Mouse (Mus musculus) left cerebral cortex, adult 2 months (tissue): ENCODE results near the gene Abhd6. TPM values are rescaled to one million over a fixed set of nuclear protein-coding genes. Genes with fewer than 3 reads are reported as not detected.

Source experiments
- DNase-seq, 2 experiments: peaks; one replicate each; pipeline ENCODE4 v3.0.0; 2021 to 2022; ENCODE audit warnings: low spot score in 2 of 2, mixed read lengths in 1 of 2; ENCODE audit errors: extremely low spot score in 1 of 2
- H3K27ac ChIP-seq: fragments of 200-600 bp; 2 replicates; pipeline ENCODE4 v1.8.1; 2022
- H3K4me3 ChIP-seq: fragments of 200-600 bp; 2 replicates; pipeline ENCODE4 v1.8.1; 2022
- CTCF ChIP-seq: fragments of 200-600 bp; IDR thresholded peaks from 2 replicates; pipeline ENCODE4 v1.8.1; 2022; ENCODE audit warnings: antibody characterized with exemption, mild to moderate bottlenecking, moderate library complexity
- intact Hi-C: fragments of 180-260 bp; cut with DNase I; formaldehyde crosslinking; loops from one replicate; pipeline ENCODE4 v1.15.1; 2025
- total RNA-seq, 2 experiments: library from RNA; stranded (reverse); gene quantifications; 2 replicates each; pipeline ENCODE4 v1.2.3; 2021

Abhd6 gene
- total RNA-seq, 2 experiments from 2014 or later, result 69.2 to 78.7 TPM

DNA sequence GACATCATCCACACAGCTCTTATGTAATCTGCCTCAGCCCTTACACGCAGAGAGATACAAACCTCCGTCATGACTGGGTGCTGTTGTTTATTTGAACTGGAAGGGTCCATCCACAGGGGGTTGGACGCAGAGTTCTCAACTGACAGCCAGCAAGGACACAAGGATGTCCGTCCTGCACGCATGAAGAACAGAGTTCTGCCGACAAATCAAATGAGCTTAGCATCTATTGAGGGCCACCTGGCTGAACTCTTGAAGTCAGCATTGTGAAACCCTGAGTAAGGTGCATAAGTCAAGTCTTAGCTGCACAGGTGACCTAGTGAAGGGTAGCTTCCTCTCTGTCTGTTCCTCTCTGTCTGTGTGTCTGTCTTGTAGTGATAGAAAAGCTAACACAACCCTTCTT is 33.2 kb downstream of the Abhd6 start:
- Histone ChIP-seq H3K4me3 (no peak overlapping the region), H3K27ac (no peak overlapping the region)
- no peak for DNase-seq
- no peak for TF ChIP-seq CTCF
- intact Hi-C loops, result no loop called here

DNA sequence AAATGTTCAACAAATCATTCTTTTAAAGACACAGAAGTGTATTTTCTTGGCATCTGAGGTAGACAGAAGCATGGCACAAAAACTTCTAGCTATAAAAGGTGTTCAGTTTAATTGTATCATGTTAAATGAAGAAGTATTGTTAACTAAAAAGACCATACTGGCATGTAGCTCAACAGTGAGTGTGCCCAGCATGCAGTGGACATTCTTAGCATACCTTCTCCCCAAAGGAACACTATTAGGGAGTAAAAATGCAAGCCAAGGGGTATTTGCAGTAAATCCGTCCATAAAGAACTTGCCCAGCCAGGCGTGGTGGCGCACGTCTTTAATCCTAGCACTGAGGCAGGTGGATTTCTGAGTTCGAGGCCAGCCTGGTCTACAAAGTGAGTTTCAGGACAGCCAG is 33.7 kb downstream of the Abhd6 start:
- no peak for TF ChIP-seq CTCF
- H3K4me3 ChIP-seq, result no peak overlapping the region
- DNase-seq, result no peak
- no peak overlapping the region for H3K27ac ChIP-seq
- intact Hi-C loops, result no loop called here

DNA sequence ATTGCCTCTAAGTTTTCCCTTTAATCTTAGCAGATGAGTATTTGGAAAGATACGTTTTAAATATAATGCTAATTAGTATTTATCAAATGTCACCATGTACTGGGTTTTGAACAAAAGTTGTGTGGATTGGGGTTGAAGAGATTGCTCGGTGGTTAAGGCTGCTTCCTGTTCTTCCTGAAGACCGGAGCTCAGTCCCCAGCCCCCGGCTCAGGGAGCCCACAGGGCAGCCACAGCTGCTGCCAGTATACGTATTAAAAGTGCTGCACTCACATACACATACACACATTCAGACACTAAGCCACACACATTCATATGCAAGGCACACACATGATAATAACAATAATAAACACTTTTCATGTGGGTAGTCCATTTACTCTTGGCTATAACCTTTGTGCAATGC is 35.4 kb downstream of the Abhd6 start:
- H3K27ac ChIP-seq, result peak overlapping the region; percentile 2; the same call in 1 of the 2 replicates

DNA sequence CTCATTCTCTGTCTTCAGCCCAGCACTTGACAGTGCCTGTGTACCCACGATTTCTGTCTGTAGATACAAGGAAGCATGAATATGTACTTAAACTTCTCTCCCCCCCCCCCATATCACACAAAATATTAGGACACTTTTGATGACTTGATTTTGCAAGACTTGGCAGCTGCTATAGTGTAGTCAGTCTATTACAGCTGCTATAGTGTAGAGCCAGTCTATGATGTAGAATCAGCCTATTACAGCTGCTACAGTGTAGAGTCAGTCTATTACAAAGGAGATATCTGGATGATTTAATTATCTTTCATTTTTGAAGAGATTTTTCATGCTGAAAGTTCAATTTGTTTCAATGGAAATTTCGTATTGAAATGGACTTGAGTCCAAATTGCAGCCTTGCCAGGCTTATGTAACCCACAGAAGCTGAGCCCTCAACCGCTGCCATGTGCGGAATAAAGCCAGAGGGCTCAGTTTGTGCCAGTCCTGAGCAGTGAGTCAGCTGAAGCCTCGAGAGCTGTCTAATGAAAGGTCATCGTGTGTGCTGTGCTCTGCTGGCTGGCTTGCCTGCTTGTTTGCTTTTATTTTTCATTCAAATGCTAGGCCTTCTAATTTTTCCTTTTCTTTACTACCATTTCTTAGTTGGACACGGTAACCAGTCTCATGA is 36.2 kb downstream of the Abhd6 start:
- TF ChIP-seq CTCF, result no peak
- DNase-seq, result peak; percentile 34 to 53
- Histone ChIP-seq H3K27ac (peak overlapping the region; percentile 2; the same call in 1 of the 2 replicates), H3K4me3 (no peak overlapping the region)
- intact Hi-C loops, result loop anchor here (1.0 kb wide), 1 partner anchor 9 kb away; no protein-coding TSS in a partner anchor

More for the DNA sequence above, 35.4 kb downstream of the Abhd6 start:
- no peak for DNase-seq
- H3K4me3 ChIP-seq, result no peak overlapping the region
- no peak for TF ChIP-seq CTCF
- intact Hi-C loops, result loop anchor here (1.0 kb wide), 1 partner anchor 8 kb away; no protein-coding TSS in a partner anchor

DNA sequence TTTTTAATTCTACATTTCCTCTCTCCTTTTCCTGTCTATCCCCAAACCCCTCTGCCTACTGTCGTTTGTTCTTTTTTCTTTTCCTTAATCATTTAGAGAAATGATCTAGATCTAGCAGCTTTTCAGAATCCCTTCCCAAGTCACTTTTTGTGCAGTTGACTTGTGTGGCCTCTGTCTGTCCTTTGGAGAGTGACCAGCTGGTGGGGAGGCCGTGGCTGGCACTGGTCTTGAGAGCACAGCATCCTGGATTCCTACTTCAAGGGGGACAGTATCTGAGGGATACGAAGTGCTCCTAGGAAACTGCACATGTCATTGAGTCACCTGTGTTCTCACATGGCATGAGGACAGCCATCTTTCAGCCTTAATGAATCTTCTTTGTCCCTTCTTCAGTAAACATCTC is 37.5 kb downstream of the Abhd6 start:
- intact Hi-C loops, result no loop called here
- Histone ChIP-seq H3K4me3 (no peak overlapping the region), H3K27ac (no peak overlapping the region)
- TF ChIP-seq CTCF, result no peak
- DNase-seq, result peak in 1 of 2 experiments; percentile 6

DNA sequence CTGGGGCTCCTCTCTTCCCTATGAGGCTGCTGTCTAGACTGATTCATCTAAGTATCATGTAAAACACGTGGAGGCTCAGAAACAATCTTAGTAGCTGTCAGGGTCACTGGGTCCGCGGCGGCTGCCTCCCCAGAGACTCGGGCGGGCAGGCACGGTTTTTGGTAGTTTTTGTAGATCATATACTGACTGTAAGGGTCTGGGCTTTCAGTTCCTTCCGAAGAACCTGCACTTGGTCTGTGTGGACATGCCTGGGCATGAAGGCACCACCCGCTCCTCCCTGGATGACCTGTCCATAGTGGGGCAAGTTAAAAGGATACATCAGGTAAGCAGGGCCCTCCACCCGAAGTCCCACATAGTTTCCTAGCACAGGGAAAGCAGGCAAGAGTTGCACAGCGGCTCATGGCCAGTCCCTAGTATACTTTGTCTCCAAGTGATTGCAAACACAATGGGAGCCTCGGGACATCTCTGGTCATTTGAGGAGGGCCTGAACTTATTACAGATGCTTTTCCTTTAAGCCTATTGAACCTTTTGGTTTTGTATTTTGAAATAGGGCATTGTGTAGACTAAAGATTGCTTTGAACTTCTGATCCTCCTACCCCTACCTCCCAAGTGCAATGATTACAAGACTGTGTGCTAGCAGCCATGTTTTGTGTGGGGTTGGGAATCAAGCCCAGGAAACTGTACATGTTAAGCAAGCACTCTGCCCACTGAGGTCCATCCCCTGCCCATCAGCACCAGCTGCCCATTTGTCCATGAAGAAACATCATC is 38.4 kb downstream of the Abhd6 start:
- intact Hi-C loops, result no loop called here
- H3K27ac ChIP-seq, result no peak overlapping the region
- H3K4me3 ChIP-seq, result no peak overlapping the region
- DNase-seq, result no peak
- TF ChIP-seq CTCF, result no peak

DNA sequence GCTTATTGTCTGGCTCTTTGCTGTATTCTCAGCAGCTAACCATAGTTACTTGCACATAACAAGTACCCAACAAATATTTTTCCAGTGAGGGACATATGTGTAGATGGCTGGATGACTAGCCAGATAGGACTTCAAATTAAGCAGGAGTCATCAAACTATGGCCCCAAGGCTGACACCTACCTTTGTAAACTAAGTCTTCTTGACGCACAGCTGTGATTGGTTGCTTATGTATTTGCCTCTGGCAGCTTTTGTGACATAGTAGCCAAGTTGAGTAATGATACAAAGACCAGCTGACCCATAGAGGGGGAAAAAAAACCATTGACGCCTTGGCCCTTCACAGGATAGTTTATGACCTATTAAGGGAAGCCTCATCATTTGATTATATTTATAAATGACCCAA is 39.4 kb downstream of the Abhd6 start:
- intact Hi-C loops, result no loop called here
- Histone ChIP-seq H3K4me3 (no peak overlapping the region), H3K27ac (no peak overlapping the region)
- DNase-seq, result no peak
- no peak for TF ChIP-seq CTCF

DNA sequence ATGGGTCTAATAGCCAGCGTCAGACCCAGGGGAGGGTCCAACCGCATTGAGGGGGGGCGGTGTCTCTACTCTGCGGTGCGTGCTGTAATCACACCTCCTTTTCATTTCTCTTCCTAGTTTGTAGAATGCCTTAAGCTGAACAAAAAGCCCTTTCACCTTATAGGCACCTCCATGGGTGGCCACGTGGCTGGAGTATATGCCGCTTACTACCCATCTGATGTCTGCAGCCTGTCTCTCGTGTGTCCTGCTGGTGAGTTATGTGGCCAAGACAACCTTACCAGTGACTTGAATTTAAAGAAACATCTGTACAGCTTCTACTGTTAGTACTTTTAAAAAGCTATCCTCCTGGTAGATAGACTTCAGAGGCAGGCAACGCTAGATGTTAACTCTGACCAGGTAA is 39.9 kb downstream of the Abhd6 start:
- intact Hi-C loops, result no loop called here
- H3K4me3 ChIP-seq, result no peak overlapping the region
- no peak for TF ChIP-seq CTCF
- DNase-seq, result no peak
- H3K27ac ChIP-seq, result no peak overlapping the region

DNA sequence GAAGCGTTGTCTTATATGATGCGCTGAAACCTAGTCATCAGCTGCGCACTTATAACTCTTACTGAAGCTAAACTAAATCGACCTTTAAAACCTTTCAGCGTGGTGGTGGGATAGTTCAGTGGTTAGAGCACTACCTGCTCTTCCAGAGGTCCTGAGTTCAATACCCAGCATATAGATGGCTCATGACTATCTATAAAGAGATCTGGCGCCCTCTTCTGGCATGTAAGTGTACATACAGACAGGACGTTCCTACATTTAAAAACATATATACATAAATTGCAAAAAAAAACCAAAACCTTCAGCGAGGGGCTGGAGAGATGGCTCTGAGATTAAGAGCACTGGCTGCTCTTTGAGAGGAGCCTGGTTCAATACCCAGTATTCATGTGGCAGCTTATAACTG is 41.6 kb downstream of the Abhd6 start:
- intact Hi-C loops, result loop anchor here (2.0 kb wide), 2 partner anchors 48 to 80 kb away; no protein-coding TSS in a partner anchor
- peak; percentile 64 for TF ChIP-seq CTCF
- no peak overlapping the region for H3K4me3 ChIP-seq
- H3K27ac ChIP-seq, result no peak overlapping the region
- no peak for DNase-seq

DNA sequence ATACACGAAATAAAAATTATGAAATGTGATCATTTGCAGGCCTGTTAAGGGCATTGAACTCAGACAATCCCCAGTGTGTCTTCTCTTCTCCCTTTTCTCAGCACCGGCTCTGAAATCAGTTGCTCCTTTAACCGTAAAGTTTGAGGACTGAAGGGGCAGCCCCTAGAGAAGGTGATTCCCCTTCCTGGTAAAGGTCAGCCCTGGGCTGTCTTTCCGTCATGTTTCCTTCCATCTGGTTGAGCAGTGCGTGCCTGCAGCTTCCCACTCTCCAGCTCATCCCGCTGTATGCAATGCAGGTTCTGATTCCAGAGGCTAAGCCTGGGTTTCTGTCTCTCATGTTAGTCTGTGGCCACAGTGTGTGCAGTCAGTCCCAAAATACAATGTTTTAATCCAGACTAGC is 42.1 kb downstream of the Abhd6 start:
- TF ChIP-seq CTCF, result no peak
- Histone ChIP-seq H3K4me3 (no peak overlapping the region), H3K27ac (no peak overlapping the region)
- intact Hi-C loops, result loop anchor here (2.0 kb wide), 2 partner anchors 48 to 80 kb away; no protein-coding TSS in a partner anchor
- no peak for DNase-seq

DNA sequence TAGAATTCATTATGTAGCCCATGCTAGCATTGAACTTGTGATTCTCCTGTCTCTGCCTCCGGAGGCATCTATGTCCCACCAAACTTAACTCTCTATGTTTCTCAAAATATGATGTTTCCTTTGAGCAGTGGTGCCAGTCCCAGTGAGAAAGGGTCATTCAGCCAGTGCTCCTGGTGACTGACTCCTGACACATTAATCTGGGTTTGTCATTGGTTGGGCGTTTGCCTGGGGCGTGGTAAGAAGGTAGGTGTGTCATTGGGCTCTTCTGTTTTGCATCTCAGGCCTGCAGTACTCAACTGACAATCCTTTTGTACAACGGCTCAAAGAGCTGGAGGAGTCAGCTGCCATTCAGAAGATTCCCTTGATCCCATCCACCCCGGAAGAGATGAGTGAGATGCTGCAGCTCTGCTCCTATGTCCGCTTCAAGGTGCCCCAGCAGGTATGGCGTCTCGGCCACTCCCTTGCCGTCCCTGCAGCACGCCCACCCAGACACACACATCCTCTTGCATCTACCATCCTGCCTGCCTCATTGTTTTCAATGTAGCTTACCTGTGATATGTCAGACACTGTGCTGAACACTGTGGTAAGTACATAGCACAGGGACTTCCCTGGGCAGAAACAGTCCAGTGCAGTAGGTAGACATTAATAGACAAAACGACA is 42.6 kb downstream of the Abhd6 start:
- DNase-seq, result no peak
- Histone ChIP-seq H3K27ac (no peak overlapping the region), H3K4me3 (no peak overlapping the region)
- no peak for TF ChIP-seq CTCF
- intact Hi-C loops, result loop anchor here (2.0 kb wide), 2 partner anchors 49 to 81 kb away; no protein-coding TSS in a partner anchor

DNA sequence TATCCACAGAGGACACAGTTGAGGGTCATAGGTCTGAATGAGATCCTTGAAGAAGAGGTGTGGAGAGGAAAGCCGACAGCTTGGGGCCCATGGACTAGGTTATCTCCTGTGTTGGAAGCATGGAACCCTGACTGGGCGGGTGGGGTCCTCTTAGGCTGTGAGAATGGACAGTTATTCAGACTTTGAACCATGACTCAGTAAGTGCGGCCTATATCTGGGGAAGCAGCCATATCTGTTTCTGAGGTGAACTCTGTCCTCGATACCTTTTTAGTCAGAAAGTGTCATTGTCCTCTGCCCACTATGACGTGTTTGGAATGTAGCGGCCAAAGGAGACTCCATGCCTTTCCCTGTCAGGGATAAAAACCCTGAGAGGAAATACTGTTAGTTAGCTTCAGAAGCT is 44.1 kb downstream of the Abhd6 start:
- Histone ChIP-seq H3K4me3 (no peak overlapping the region), H3K27ac (no peak overlapping the region)
- intact Hi-C loops, result no loop called here
- no peak for DNase-seq
- TF ChIP-seq CTCF, result no peak
